Mouse (Mus musculus): ENCODE measurements around the gene Fndc9.

The Fndc9 gene

DNA sequence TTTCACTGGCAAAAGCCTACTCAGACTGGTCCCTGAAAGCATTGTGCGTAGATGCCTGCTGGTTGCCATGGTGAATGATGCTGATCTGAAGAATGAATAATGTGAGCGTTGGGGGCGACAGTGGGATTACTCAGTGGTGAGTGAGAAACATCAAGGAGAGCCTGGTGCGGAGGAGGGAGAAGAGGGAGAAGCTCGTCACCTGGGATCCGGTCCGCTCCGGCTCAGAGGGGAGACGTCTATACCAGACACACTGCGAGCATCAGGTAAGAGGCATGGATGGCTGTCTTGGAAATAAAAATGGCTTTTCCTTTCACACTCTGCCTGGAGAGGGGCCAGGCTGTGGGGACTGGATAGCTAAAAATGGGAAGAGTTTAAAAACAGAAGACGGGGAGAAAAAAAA lies at the start of gene Fndc9:
Fndc9 (plus strand) TSS at position 198 of the 400 bp plus-strand sequence.
- DNase-seq (ENCODE audit: low spot score in 2 of 2): peak; percentile 88 to 90

DNA sequence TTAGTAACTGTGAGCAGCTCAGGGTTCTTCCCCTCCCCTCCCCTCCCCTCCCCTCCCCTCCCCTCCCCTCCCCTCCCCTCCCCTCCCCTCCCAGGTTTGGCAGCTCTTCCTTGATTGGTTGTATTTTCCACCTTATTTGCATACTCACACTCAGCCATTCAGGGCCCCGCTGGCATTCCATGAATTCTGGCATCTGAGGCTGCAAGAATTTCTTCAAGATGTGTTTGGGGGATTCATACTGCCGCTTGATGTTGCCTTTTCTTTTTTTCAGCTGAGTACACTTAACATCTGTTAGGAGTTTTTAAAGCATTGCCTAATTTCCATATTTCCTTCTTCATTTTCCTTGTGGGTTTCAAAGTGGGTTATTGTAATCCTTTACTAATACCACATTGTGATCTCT lies 47.0 kb upstream of the Fndc9 start:
- DNase-seq (ENCODE audit: low spot score in 2 of 2): no peak

DNA sequence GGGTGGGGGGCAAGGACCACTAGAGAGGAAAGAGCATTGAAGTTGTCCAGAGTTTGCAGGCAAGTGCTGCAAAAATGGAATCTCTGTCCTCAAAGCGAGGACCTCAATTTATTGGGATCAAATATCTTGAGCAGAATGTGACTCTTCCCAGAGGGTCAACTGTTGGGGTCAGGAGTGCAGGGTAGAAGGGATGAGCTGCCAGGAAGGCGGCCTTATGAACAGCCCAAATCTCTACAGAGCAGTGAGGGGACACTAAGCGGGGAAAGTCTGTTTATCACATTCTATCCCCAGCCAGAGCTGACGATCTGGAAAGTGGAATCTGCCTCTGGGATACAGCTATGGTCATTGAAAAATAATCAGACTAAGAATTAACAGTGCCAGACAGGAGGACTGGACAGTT lies 41.2 kb upstream of the Fndc9 start:
- no peak for DNase-seq (ENCODE audit: low spot score in 2 of 2)

GRCm38 (mm10) chr11:46200664-46201063 lies 34.7 kb upstream of the Fndc9 start:
- no peak for DNase-seq (ENCODE audit: low spot score in 2 of 2)

- peak; percentile 75 to 80 for DNase-seq (ENCODE audit: low spot score in 2 of 2)
Observed at GRCm38 (mm10) chr11:46201636-46202546, 33.4 kb upstream of the Fndc9 start.

DNA sequence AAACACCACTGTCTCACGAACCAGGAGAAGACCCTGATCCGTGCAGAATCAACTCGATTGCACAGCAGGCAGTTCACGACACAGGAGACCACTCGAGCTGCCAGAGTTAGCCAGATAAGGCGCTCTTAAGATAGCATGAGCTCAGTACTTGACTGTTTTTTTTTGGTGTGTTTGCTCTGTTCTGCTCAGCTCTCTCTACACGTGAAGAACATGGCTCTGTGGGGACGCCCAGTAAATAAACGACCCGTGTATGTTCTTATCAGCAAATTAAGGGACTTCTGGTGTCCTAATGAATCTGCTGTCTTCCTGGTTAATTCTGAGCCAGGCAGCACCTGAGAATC lies 32.8 kb upstream of the Fndc9 start:
- no peak for DNase-seq (ENCODE audit: low spot score in 2 of 2)

DNA sequence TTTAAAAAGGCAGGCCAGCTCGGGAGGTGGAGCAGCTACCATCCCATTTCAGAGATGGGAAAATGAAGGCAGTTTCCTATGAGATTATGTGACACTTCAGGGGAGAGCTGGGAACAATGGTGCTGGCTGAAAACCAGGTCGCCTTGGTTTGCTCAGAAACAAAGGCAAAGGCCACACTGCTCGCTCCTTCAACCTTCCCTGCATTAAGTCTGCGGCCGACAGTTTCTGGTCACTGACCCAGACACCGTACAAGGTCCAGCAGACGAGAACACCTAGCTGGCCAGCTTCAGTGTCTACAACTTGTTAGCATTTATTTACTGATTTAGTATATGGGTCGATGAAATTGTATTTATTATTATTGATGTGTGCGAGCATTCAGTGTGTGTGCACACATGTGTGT lies 30.5 kb upstream of the Fndc9 start:
- no peak for DNase-seq (ENCODE audit: low spot score in 2 of 2)

GRCm38 (mm10) chr11:46205639-46206409 lies 29.5 kb upstream of the Fndc9 start:
- no peak for DNase-seq (ENCODE audit: low spot score in 2 of 2)

- no peak for DNase-seq (ENCODE audit: low spot score in 2 of 2)
Observed at GRCm38 (mm10) chr11:46209884-46210283, 25.4 kb upstream of the Fndc9 start.

GRCm38 (mm10) chr11:46211858-46212257 lies 23.5 kb upstream of the Fndc9 start:
- DNase-seq (ENCODE audit: low spot score in 2 of 2): no peak

DNA sequence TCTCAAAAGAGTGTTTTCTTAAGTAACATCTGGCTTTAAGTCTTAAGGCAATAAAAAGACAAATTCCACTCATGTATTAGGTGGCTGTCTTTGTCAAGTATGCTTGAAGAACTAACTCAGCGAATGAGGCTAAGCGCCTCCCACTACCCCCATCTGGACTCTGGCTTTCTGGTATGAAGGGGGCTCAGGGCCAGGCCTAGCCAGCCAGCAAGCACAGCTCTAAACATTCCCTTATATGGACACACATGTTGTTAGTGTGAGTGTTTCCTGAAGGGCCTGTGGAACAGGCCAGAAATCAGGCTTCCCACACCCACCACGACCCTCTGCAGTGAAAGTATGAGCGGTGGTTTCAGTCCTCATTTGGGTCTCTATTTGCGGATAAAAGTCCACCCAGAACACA lies 21.5 kb upstream of the Fndc9 start:
- no peak for DNase-seq (ENCODE audit: low spot score in 2 of 2)

- DNase-seq (ENCODE audit: low spot score in 2 of 2): no peak
Observed at GRCm38 (mm10) chr11:46214368-46215230, 20.7 kb upstream of the Fndc9 start.

- DNase-seq (ENCODE audit: low spot score in 2 of 2): peak; percentile 70 to 72
Observed at GRCm38 (mm10) chr11:46215354-46215753, 20.0 kb upstream of the Fndc9 start.

GRCm38 (mm10) chr11:46216669-46217068 lies 18.7 kb upstream of the Fndc9 start:
- peak; percentile 68 to 77 for DNase-seq (ENCODE audit: low spot score in 2 of 2)

DNA sequence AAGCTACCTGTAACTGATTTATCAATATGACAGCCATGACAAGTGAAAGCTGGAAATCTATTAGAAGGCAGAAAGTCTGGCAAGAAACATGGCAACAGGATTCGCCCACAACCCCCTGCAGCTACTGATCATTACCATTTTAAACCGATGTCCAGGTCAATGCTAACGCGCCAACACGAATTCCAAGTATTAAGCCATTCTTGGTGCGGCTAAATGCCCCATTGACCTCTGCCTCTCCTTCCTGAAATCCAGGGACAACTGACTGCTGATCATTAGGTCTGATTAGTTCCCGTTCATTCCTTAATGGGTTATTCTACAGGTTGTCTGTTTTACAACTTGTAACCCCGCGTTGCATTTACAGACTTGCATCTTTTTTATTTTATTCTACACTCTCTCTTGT lies 17.6 kb upstream of the Fndc9 start:
- DNase-seq (ENCODE audit: low spot score in 2 of 2): no peak

DNA sequence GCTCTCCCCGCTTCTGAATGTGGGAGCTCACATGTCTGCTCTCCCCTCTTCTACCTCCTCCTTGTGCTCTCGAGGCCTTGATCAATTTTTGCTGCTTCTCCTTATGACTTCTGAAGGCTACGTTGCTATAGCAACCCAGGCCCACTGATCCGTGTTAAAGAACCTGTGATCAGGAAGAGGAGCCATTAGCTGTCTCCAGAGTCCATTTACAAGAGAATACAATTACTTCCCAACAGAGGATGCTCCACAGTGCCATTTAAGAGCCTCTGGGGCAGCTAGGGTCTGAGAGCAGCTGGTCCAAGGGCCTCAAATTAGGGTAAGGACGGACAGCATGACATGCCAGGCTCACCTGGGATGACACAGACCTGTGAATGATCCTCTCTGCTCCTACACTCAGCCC lies 16.7 kb upstream of the Fndc9 start:
- peak in 1 of 2 experiments; percentile 40 for DNase-seq (ENCODE audit: low spot score in 2 of 2)

DNA sequence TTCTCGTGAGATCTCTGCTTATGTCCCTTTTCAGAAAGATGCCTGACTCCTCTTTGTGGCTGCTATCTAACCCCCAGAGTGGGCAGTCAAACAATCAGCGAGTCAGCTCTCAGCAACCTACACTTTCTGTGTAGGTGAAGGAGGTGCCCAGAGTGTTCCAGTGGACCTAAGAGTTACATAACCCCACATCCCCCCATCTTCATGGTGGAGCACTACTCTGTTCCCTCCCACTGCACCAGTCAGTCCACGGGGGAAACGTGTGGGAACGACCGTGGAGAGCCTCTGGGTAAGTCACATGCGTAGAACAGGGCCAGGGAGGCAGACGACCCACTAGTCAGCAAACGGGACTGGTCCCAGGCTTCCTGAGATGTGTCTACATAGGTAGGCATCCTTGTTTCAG lies 16.0 kb upstream of the Fndc9 start:
- DNase-seq (ENCODE audit: low spot score in 2 of 2): no peak

GRCm38 (mm10) chr11:46220211-46220610 lies 15.1 kb upstream of the Fndc9 start:
- no peak for DNase-seq (ENCODE audit: low spot score in 2 of 2)

DNA sequence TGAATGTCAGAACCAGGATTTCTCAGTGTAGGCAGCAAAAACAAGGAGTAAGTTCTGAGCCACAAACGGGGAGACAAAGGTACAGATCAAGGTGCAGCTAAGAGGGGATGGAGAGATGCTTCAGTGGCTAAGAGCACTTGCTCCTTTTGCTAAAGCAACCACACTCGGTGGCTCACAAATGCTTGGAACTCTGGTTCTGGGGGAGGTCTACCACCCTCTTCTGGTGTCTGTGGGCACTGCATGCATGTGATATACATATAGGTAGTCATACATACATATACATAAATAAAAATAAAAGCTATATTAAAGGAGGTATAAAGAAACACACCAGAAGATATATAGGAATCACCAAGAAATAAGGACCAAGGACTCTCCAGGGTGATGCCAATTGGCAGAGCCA lies 11.8 kb upstream of the Fndc9 start:
- DNase-seq (ENCODE audit: low spot score in 2 of 2): no peak

- DNase-seq (ENCODE audit: low spot score in 2 of 2): no peak
Observed at GRCm38 (mm10) chr11:46225345-46225744, 10.0 kb upstream of the Fndc9 start.

GRCm38 (mm10) chr11:46230184-46230583 lies 5.1 kb upstream of the Fndc9 start:
- DNase-seq (ENCODE audit: low spot score in 2 of 2): no peak

GRCm38 (mm10) chr11:46232803-46233202 lies 2.5 kb upstream of the Fndc9 start:
- DNase-seq (ENCODE audit: low spot score in 2 of 2): no peak

Data from right cerebral cortex, adult 2 months (tissue).